Mouse (Mus musculus): ENCODE measurements around the gene Chrm1.

DNA sequence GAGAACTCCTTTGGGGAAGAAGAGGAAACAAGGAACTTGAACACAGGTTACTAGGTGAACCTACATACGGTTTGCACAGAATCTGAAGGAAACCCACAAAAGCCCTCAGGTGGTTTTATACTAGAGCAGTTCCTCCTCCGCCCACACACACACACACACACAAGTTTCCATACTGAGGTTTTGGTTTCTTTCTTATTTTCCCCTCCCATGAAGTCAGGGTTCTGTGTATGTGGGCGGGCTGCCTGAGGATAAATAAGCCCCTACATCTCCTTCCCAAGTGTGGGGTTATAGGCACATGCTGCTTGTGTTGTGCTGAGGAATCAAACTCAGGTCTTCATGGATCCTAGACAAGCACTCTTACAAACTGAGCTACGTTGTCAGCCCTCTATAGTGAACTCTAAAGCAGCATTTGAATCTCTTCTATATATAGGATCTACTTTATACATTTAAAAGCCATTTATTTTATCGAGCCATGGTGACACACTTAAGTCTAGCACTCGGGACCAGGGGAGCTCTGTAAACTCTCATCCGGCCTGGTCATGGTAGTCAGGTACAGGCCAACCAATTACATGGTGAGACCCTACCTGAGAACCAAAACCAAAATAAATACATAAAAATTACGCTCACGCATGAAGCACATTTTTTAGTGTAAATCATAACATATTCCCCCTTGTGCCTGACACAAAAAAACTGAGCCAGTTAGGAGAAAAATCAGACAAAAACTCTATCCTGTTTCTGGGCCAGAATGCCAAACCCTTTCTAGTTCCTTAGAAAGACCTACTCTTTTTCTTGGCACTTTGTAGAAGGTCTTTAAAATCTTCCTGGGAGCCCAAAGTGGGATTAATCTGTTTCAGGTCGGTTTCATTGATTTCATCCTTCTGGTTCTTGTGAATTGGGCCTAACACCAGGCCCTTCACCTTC is 48.6 kb downstream of the Chrm1 start:
- TF ChIP-seq POLR2A (IDR thresholded peaks at IDR 0.05; ENCODE audit: low read depth, low read length) (no peak), CTCF (IDR thresholded peaks at IDR 0.05; ENCODE audit: extremely low read depth, insufficient read length, insufficient replicate concordance, low read depth, low read length) (no peak)
